Mouse (Mus musculus) MEL (cell line): Measurements from ENCODE around the gene Nosip. TPM values are rescaled to one million over a fixed set of nuclear protein-coding genes. Genes with fewer than 3 reads are reported as not detected.

Source experiments
- DNase-seq: peaks from one replicate; pipeline ENCODE4 v3.0.0; 2011; ENCODE audit warnings: low read depth, low spot score
- H3K27ac ChIP-seq: 2 replicates; pipeline ENCODE4 v1.5.1; 2012; ENCODE audit warnings: low read depth, mild to moderate bottlenecking, control low read depth, low read length, moderate library complexity; ENCODE audit not compliant: control insufficient read depth
- H3K27me3 ChIP-seq, 2 experiments: fragments of 150-350 bp in 1 of 2; sonication (generic) in 1 of 2; 2 replicates each; pipeline ENCODE4 v1.6.1; 2012; ENCODE audit warnings: low read length in 2 of 2, mild to moderate bottlenecking in 2 of 2, improper control_type of control experiment in 1 of 2, moderate library complexity in 1 of 2; ENCODE audit not compliant: insufficient read depth in 2 of 2, control insufficient read depth in 1 of 2
- H3K36me3 ChIP-seq, 2 experiments: 2 replicates each; pipeline ENCODE4 v1.6.1; 2012 to 2014; ENCODE audit warnings: low read length in 2 of 2, improper control_type of control experiment in 1 of 2, inconsistent platforms in 1 of 2, mild to moderate bottlenecking in 1 of 2; ENCODE audit not compliant: insufficient read depth in 2 of 2, control insufficient read depth in 1 of 2
- H3K4me1 ChIP-seq, 2 experiments: fragments of 150-350 bp in 1 of 2; sonication (generic) in 1 of 2; 2 replicates each; pipeline ENCODE4 v1.6.1; 2012; ENCODE audit warnings: low read length in 2 of 2, improper control_type of control experiment in 1 of 2, mild to moderate bottlenecking in 1 of 2; ENCODE audit not compliant: insufficient read depth in 2 of 2, control insufficient read depth in 1 of 2
- H3K4me3 ChIP-seq, 2 experiments: fragments of 150-350 bp in 1 of 2; sonication (generic) in 1 of 2; 2 replicates each; pipeline ENCODE4 v1.5.1; 2012; ENCODE audit warnings: low read depth in 2 of 2, low read length in 2 of 2, mild to moderate bottlenecking in 2 of 2, moderate library complexity in 2 of 2, control low read depth in 1 of 2, improper control_type of control experiment in 1 of 2; ENCODE audit not compliant: control insufficient read depth in 1 of 2, insufficient read depth in 1 of 2
- H3K79me2 ChIP-seq: 2 replicates; pipeline ENCODE4 v1.6.1; 2012; ENCODE audit warnings: mild to moderate bottlenecking, low read length, moderate library complexity; ENCODE audit not compliant: control insufficient read depth, poor library complexity, insufficient read depth
- H3K9ac ChIP-seq: 2 replicates; pipeline ENCODE4 v1.6.1; 2012; ENCODE audit warnings: low read depth, mild to moderate bottlenecking, control low read depth, low read length, moderate library complexity; ENCODE audit not compliant: control insufficient read depth, poor library complexity, severe bottlenecking
- H3K9me3 ChIP-seq: fragments of 150-350 bp; sonication (generic); replicated peaks from 2 replicates; pipeline ENCODE4 v1.6.1; 2012; ENCODE audit warnings: mild to moderate bottlenecking, low read length, improper control_type of control experiment, moderate library complexity; ENCODE audit not compliant: insufficient read depth
- CHD1 ChIP-seq: IDR thresholded peaks from 2 replicates; pipeline ENCODE4 v1.6.1; 2012; ENCODE audit warnings: low read depth, mild to moderate bottlenecking, inconsistent platforms, low read length, improper control_type of control experiment
- CTCF ChIP-seq, 3 experiments: IDR thresholded peaks in 2 of 3; conservative IDR thresholded peaks in 1 of 3; 2 replicates each; pipeline ENCODE4 v1.5.1; 2011 to 2012; ENCODE audit warnings: low read length in 3 of 3, low read depth in 2 of 3, mild to moderate bottlenecking in 2 of 3, improper control_type of control experiment in 1 of 3, inconsistent platforms in 1 of 3, mixed read lengths in 1 of 3, moderate library complexity in 1 of 3; ENCODE audit not compliant: control insufficient read depth in 1 of 3, insufficient read depth in 1 of 3, poor library complexity in 1 of 3, severe bottlenecking in 1 of 3
- ELF1 ChIP-seq: IDR thresholded peaks from 2 replicates; pipeline ENCODE4 v1.6.1; 2014; ENCODE audit warnings: low read depth, mild to moderate bottlenecking, inconsistent platforms, low read length, improper control_type of control experiment, moderate library complexity
- EP300 ChIP-seq, 2 experiments: IDR thresholded peaks; 2 replicates each; pipeline ENCODE4 v1.6.1; 2011; ENCODE audit warnings: improper control_type of control experiment in 2 of 2, low read length in 2 of 2, low read depth in 1 of 2, mild to moderate bottlenecking in 1 of 2
- HCFC1 ChIP-seq: IDR thresholded peaks from 2 replicates; pipeline ENCODE4 v1.6.1; 2012; ENCODE audit warnings: low read depth, mild to moderate bottlenecking, inconsistent platforms, low read length, improper control_type of control experiment, moderate library complexity
- JUND ChIP-seq: IDR thresholded peaks from 2 replicates; pipeline ENCODE4 v1.6.1; 2011; ENCODE audit warnings: low read depth, mild to moderate bottlenecking, improper control_type of control experiment, low read length
- MAFK ChIP-seq: IDR thresholded peaks from 2 replicates; pipeline ENCODE4 v1.6.1; 2011; ENCODE audit warnings: low read depth, mild to moderate bottlenecking, low read length, improper control_type of control experiment, borderline replicate concordance
- MAZ ChIP-seq: IDR thresholded peaks from 2 replicates; pipeline ENCODE4 v1.6.1; 2012; ENCODE audit warnings: low read depth, mild to moderate bottlenecking, inconsistent platforms, low read length, improper control_type of control experiment
- MYB ChIP-seq: IDR thresholded peaks from 2 replicates; pipeline ENCODE4 v1.6.1; 2011; ENCODE audit warnings: mild to moderate bottlenecking, low read depth, low read length, improper control_type of control experiment
- NRF1 ChIP-seq: IDR thresholded peaks from 2 replicates; pipeline ENCODE4 v1.6.1; 2014; ENCODE audit warnings: low read depth, mild to moderate bottlenecking, inconsistent platforms, low read length, improper control_type of control experiment, moderate library complexity; ENCODE audit not compliant: poor library complexity, insufficient read depth, severe bottlenecking
- POLR2A ChIP-seq, 2 experiments: IDR thresholded peaks; 2 replicates each; pipeline ENCODE4 v1.6.1; 2011 to 2012; ENCODE audit warnings: low read length in 2 of 2, mild to moderate bottlenecking in 2 of 2, control low read depth in 1 of 2, improper control_type of control experiment in 1 of 2, low read depth in 1 of 2, moderate library complexity in 1 of 2; ENCODE audit not compliant: control insufficient read depth in 1 of 2, insufficient read depth in 1 of 2, poor library complexity in 1 of 2
- POLR2AphosphoS5 ChIP-seq: IDR thresholded peaks from 2 replicates; pipeline ENCODE4 v1.6.1; 2012; ENCODE audit warnings: low read depth, borderline replicate concordance, mild to moderate bottlenecking, inconsistent platforms, low read length, moderate library complexity, mixed read lengths
- SIN3A ChIP-seq: IDR thresholded peaks from 2 replicates; pipeline ENCODE4 v1.6.1; 2012; ENCODE audit warnings: low read length, improper control_type of control experiment, inconsistent platforms
- SMC3 ChIP-seq: IDR thresholded peaks from 2 replicates; pipeline ENCODE4 v1.6.1; 2011; ENCODE audit warnings: low read depth, low read length, improper control_type of control experiment
- USF1 ChIP-seq: IDR thresholded peaks from 2 replicates; pipeline ENCODE4 v1.6.1; 2014; ENCODE audit warnings: low read depth, mild to moderate bottlenecking, inconsistent platforms, low read length, improper control_type of control experiment, moderate library complexity
- ZC3H11A ChIP-seq: IDR thresholded peaks from 2 replicates; pipeline ENCODE4 v1.6.1; 2012; ENCODE audit warnings: low read depth, mild to moderate bottlenecking, inconsistent platforms, low read length, improper control_type of control experiment
- polyA plus RNA-seq, 2 experiments: library from polyadenylated mRNA; stranded (reverse) in 1 of 2; unstranded in 1 of 2; fragments of >175 nt in 1 of 2; fragments of >200 nt in 1 of 2; gene quantifications; 2 replicates each; pipeline versions ENCODE4 v1.2.1 to v1.2.4; 2012; ENCODE audit warnings: low replicate concordance in 2 of 2, low read depth in 1 of 2; ENCODE audit not compliant: insufficient read length in 2 of 2, insufficient read depth in 1 of 2, missing spikeins in 1 of 2
- total RNA-seq: library from RNA; depleted of rRNA; stranded (reverse); fragments of 300-350 nt; gene quantifications from 2 replicates; pipeline ENCODE4 v1.2.3, GENCODE M21; 2012

Gene Nosip
- total and polyA plus RNA-seq, 3 experiments: 50.7 to 78.9 TPM; not detected in 1

GRCm38 (mm10) chr7:45083300-45083890, 21.2 kb downstream of the Nosip start:
- no peak overlapping the region for H3K27ac ChIP-seq
- TF ChIP-seq MAFK (no peak), CTCF (IDR thresholded peaks at IDR 0.05 in 2 of 3, conservative IDR thresholded peaks at IDR 0.05 in 1 of 3; ENCODE audit: control insufficient read depth in 1 of 3, insufficient read depth in 1 of 3, low read depth in 2 of 3, low read length in 3 of 3, poor library complexity in 1 of 3, severe bottlenecking in 1 of 3) (no peak), MYB (no peak)
- TF ChIP-seq, all 39 proteins: peak for 0
- Histone ChIP-seq H3K9me3 (no peaks in the 10 kb centered on the region), H3K36me3 (peaks cover 0 to 2% of the 10 kb centered on the region in 2 experiments; a peak in 1 of 4 replicates), H3K4me3 (no peak overlapping the region), H3K9ac (no peak overlapping the region), H3K4me1 (peaks cover 0 to 4% of the 10 kb centered on the region in 2 experiments; a peak in 1 of 4 replicates), H3K79me2 (no peaks in the 10 kb centered on the region), H3K27me3 (no peaks in the 10 kb centered on the region)
- DNase-seq: no peak

GRCm38 (mm10) chr7:45086084-45086483, 23.9 kb downstream of the Nosip start:
- H3K9ac ChIP-seq: no peak overlapping the region
- no peak overlapping the region for H3K27ac ChIP-seq
- H3K27me3 ChIP-seq: no peaks in the 10 kb centered on the region
- peaks cover 0 to 9% of the 10 kb centered on the region in 2 experiments; a peak in 1 of 4 replicates for H3K36me3 ChIP-seq
- H3K9me3 ChIP-seq: no peaks in the 10 kb centered on the region
- peak; percentile 36 for DNase-seq
- no peak overlapping the region for H3K4me3 ChIP-seq
- TF ChIP-seq USF1: no peak
- no peak for TF ChIP-seq EP300 (IDR thresholded peaks at IDR 0.05; ENCODE audit: low read depth in 1 of 2, low read length in 2 of 2)
- no peak for TF ChIP-seq ELF1
- no peak for TF ChIP-seq SIN3A
- no peak for TF ChIP-seq HCFC1
- no peak for TF ChIP-seq NRF1
- TF ChIP-seq CHD1: no peak
- no peak for TF ChIP-seq POLR2A (IDR thresholded peaks at IDR 0.05; ENCODE audit: control insufficient read depth in 1 of 2, insufficient read depth in 1 of 2, low read depth in 1 of 2, low read length in 2 of 2, poor library complexity in 1 of 2)
- no peak for TF ChIP-seq ZC3H11A
- no peak for TF ChIP-seq MAZ
- peak; percentile 18; the same call in 1 of the 2 replicates for TF ChIP-seq SMC3
- TF ChIP-seq POLR2AphosphoS5: no peak
- peak; percentile 57 to 79 (median 70) for TF ChIP-seq CTCF (IDR thresholded peaks at IDR 0.05 in 2 of 3, conservative IDR thresholded peaks at IDR 0.05 in 1 of 3; ENCODE audit: control insufficient read depth in 1 of 3, insufficient read depth in 1 of 3, low read depth in 2 of 3, low read length in 3 of 3, poor library complexity in 1 of 3, severe bottlenecking in 1 of 3)
- TF ChIP-seq JUND: no peak
- H3K4me1 ChIP-seq: peaks cover 0 to 3% of the 10 kb centered on the region in 2 experiments; a peak in 3 of 4 replicates
- H3K79me2 ChIP-seq: no peaks in the 10 kb centered on the region
